Mouse (Mus musculus): ENCODE measurements around the gene Frmd6.

The Frmd6 gene

GRCm38 (mm10) chr12:70851342-70851960 lies 26.1 kb downstream of the Frmd6 start:
- ATAC-seq (ENCODE audit: low TSS enrichment): no peak

GRCm38 (mm10) chr12:70853026-70853425 lies 27.7 kb downstream of the Frmd6 start:
- ATAC-seq (ENCODE audit: low TSS enrichment): peak; percentile 82

- no peak for ATAC-seq (ENCODE audit: low TSS enrichment)
Observed at GRCm38 (mm10) chr12:70855678-70856077, 30.4 kb downstream of the Frmd6 start.

- ATAC-seq (ENCODE audit: low TSS enrichment): no peak
Observed at GRCm38 (mm10) chr12:70856776-70857175, 31.5 kb downstream of the Frmd6 start.

- ATAC-seq (ENCODE audit: low TSS enrichment): no peak
Observed at GRCm38 (mm10) chr12:70863281-70863680, 38.0 kb downstream of the Frmd6 start.

- ATAC-seq (ENCODE audit: low TSS enrichment): 0 out of 2 replicates have a peak, but pooled peaks have one; percentile 17
Observed at GRCm38 (mm10) chr12:70867780-70868179, 42.5 kb downstream of the Frmd6 start.

GRCm38 (mm10) chr12:70868190-70868987 lies 43.1 kb downstream of the Frmd6 start:
- ATAC-seq (ENCODE audit: low TSS enrichment): no peak

- no peak for ATAC-seq (ENCODE audit: low TSS enrichment)
Observed at GRCm38 (mm10) chr12:70868988-70869291, 43.6 kb downstream of the Frmd6 start.

GRCm38 (mm10) chr12:70873544-70873943 lies 48.2 kb downstream of the Frmd6 start:
- ATAC-seq (ENCODE audit: low TSS enrichment): no peak

GRCm38 (mm10) chr12:70876270-70876998 lies 51.1 kb downstream of the Frmd6 start:
- ATAC-seq (ENCODE audit: low TSS enrichment): peak; percentile 31

- peak; percentile 57 for ATAC-seq (ENCODE audit: low TSS enrichment)
Observed at GRCm38 (mm10) chr12:70877926-70878710, 52.8 kb downstream of the Frmd6 start.

GRCm38 (mm10) chr12:70880396-70880975 lies 55.2 kb downstream of the Frmd6 start:
- no peak for ATAC-seq (ENCODE audit: low TSS enrichment)

GRCm38 (mm10) chr12:70881340-70881739 lies 56.0 kb downstream of the Frmd6 start:
- no peak for ATAC-seq (ENCODE audit: low TSS enrichment)

GRCm38 (mm10) chr12:70881854-70882253 lies 56.5 kb downstream of the Frmd6 start:
- peak; percentile 40 for ATAC-seq (ENCODE audit: low TSS enrichment)

- ATAC-seq (ENCODE audit: low TSS enrichment): peak; percentile 17; the same call in 1 of the 2 replicates
Observed at GRCm38 (mm10) chr12:70883141-70883540, 57.8 kb downstream of the Frmd6 start.

GRCm38 (mm10) chr12:70884113-70884512 lies 58.8 kb downstream of the Frmd6 start:
- ATAC-seq (ENCODE audit: low TSS enrichment): no peak

- no peak for ATAC-seq (ENCODE audit: low TSS enrichment)
Observed at GRCm38 (mm10) chr12:70884973-70885372, 59.7 kb downstream of the Frmd6 start.

GRCm38 (mm10) chr12:70885576-70885975 lies 60.3 kb downstream of the Frmd6 start:
- no peak for ATAC-seq (ENCODE audit: low TSS enrichment)

- ATAC-seq (ENCODE audit: low TSS enrichment): no peak
Observed at GRCm38 (mm10) chr12:70890405-70890804, 65.1 kb downstream of the Frmd6 start.

GRCm38 (mm10) chr12:70890874-70891470 lies 65.7 kb downstream of the Frmd6 start:
- ATAC-seq (ENCODE audit: low TSS enrichment): no peak

- no peak for ATAC-seq (ENCODE audit: low TSS enrichment)
Observed at GRCm38 (mm10) chr12:70895275-70895674, 70.0 kb downstream of the Frmd6 start.

All from frontal cortex, adult (tissue).